Mouse (Mus musculus) erythroblast, embryonic 14.5 days (primary cell): ENCODE data around the gene Casp7.

Source experiments
- GATA1 ChIP-seq: IDR thresholded peaks from 2 replicates; pipeline ENCODE4 v1.6.1; 2012; ENCODE audit warnings: low read length, inconsistent platforms, mixed read lengths
- TAL1 ChIP-seq: IDR thresholded peaks from 3 replicates; pipeline ENCODE4 v1.6.1; 2012; ENCODE audit warnings: low read length, inconsistent platforms, mixed read lengths

GRCm38 (mm10) chr19:56389879-56390278 is 7.0 kb upstream of the Casp7 start, which contains the start of gene Nrap:
- no peak for TF ChIP-seq GATA1
- TF ChIP-seq TAL1 = no peak
